In genomic region chr1:20836551-20837125, GRCm38 (mm10) we compare ENCODE assay signal across 19 mouse cellular contexts. TPM values are rescaled to one million over a fixed set of nuclear protein-coding genes. Genes with fewer than 3 reads are reported as not detected.
"Had no signal": no experiment of that assay in that cellular context is flagged by ENCODE, and none has a peak within 500 bp of the region (broad histone marks: within the 10 kb centered on the region; RNA-seq: fewer than 3 reads in every experiment).

No protein-coding gene starts in this region.

- H3K27ac ChIP-seq: left cerebral cortex, adult 2 months; limb, embryonic 10.5 days; liver, embryonic 15.5 days; macrophage; midbrain, embryonic 13.5 days; stomach, postnatal 0 days had no signal

- H3K4me2 ChIP-seq: liver, embryonic 11.5 days; liver, embryonic 15.5 days; midbrain, embryonic 13.5 days had no signal

- H3K27me3 ChIP-seq: liver, embryonic 15.5 days; midbrain, embryonic 13.5 days had no signal

- H3K4me1 ChIP-seq: limb, embryonic 10.5 days; midbrain, embryonic 13.5 days had no signal

- ATAC-seq: intestine, embryonic 16.5 days; midbrain, embryonic 13.5 days had no signal

- H3K4me3 ChIP-seq: left cerebral cortex, adult 2 months; limb, embryonic 10.5 days; liver, embryonic 15.5 days; megakaryocyte, embryonic 14.5 days; midbrain, embryonic 13.5 days had no signal

- DNase-seq: kidney, adult 8-10 months; kidney, postnatal 25 days; right cerebral cortex, adult 18-20 months; right cerebral cortex, postnatal 25 days; thymus, postnatal 4 days had no signal

- H3K9ac ChIP-seq: liver, embryonic 15.5 days; midbrain, embryonic 13.5 days had no signal

- H3K9me3 ChIP-seq: limb, embryonic 10.5 days; liver, embryonic 15.5 days had no signal

- H3K36me3 ChIP-seq: limb, embryonic 10.5 days; liver, embryonic 15.5 days; midbrain, embryonic 13.5 days had no signal

RNA-seq across cellular contexts. Expression of gene Il17f, which starts 46.2 kb away (rescaled TPM):
- total RNA-seq: layer of hippocampus, postnatal 25 days; left cerebral cortex, adult 2 months; left cerebral cortex, postnatal 14 days had no signal
- polyA plus RNA-seq: intestine, embryonic 16.5 days; kidney, embryonic 16.5 days; limb, embryonic 10.5 days; liver, embryonic 11.5 days; liver, embryonic 15.5 days; macrophage; midbrain, postnatal 0 days; neural tube, embryonic 14.5 days; stomach, postnatal 0 days had no signal
